Mouse (Mus musculus) forebrain, embryonic 16.5 days (tissue): ENCODE results near the gene Mettl15. TPM values are rescaled to one million over a fixed set of nuclear protein-coding genes. Genes with fewer than 3 reads are reported as not detected.
"Not testable (repeated sequence)": the region's sequence is repeated elsewhere in the genome, so short reads cannot be mapped to it uniquely, and the experiment has no call there.

Experiments
- ATAC-seq: fragments of 200-750 bp; cut with Nextera tagmentation; 2 replicates; pipeline ENCODE4 v1.8.0; 2017; ENCODE audit warnings: mild to moderate bottlenecking, moderate library complexity
- H3K27ac ChIP-seq: fragments of 300-500 bp; sonication (generic); 2 replicates; pipeline ENCODE4 v1.5.1; 2014; ENCODE audit warnings: low read length, control low read depth
- H3K27me3 ChIP-seq: fragments of 300-500 bp; sonication (generic); replicated peaks from 2 replicates; pipeline ENCODE4 v1.6.1; 2014; ENCODE audit warnings: low read length; ENCODE audit not compliant: control insufficient read depth, insufficient read depth
- H3K36me3 ChIP-seq: fragments of 300-500 bp; sonication (generic); 2 replicates; pipeline ENCODE4 v1.6.1; 2014; ENCODE audit not compliant: control insufficient read depth, insufficient read depth
- H3K4me1 ChIP-seq: fragments of 300-500 bp; sonication (generic); replicated peaks from 2 replicates; pipeline ENCODE4 v1.6.1; 2014; ENCODE audit warnings: low read length; ENCODE audit not compliant: control insufficient read depth, insufficient read depth
- H3K4me2 ChIP-seq: fragments of 300-500 bp; sonication (generic); 2 replicates; pipeline ENCODE4 v1.6.1; 2014; ENCODE audit warnings: mild to moderate bottlenecking, low read length, control low read depth
- H3K4me3 ChIP-seq: fragments of 300-500 bp; sonication (generic); replicated peaks from 2 replicates; pipeline ENCODE4 v1.5.1; 2014; ENCODE audit warnings: mild to moderate bottlenecking, low read length, control low read depth
- H3K9ac ChIP-seq: fragments of 300-500 bp; sonication (generic); replicated peaks from 2 replicates; pipeline ENCODE4 v1.6.1; 2014; ENCODE audit warnings: low read depth, low read length, control low read depth
- H3K9me3 ChIP-seq: fragments of 300-500 bp; sonication (generic); 2 replicates; pipeline ENCODE4 v1.6.1; 2016; ENCODE audit warnings: low read length; ENCODE audit not compliant: control insufficient read depth
- WGBS: fragments of 180-500 bp; shearing (Covaris S2); extraction: QIAGEN DNeasy Blood & Tissue Kit; methylation state at CpG from one replicate; pipeline ENCODE4 v1.1.7; 2014; 5-methylcytosine and 5-hydroxymethylcytosine counted together
- polyA plus RNA-seq: library from polyadenylated mRNA; unstranded; fragments of >200 nt; fragmentation: Nextera tagmentation; extraction: Ambion mirVana; gene quantifications from 2 replicates; pipeline ENCODE4 v1.2.1, GENCODE M21; 2015

Mettl15 gene
- polyA plus RNA-seq, 1 experiment from 2014 or later: 11.4 TPM

GRCm38 (mm10) chr2:109221470-109221869, 59.1 kb downstream of the Mettl15 start:
- Histone ChIP-seq H3K27ac (no peak overlapping the region), H3K9ac (no peak overlapping the region), H3K4me3 (no peak overlapping the region), H3K36me3 (no peaks in the 10 kb centered on the region), H3K4me1 (no peaks in the 10 kb centered on the region), H3K4me2 (no peak overlapping the region), H3K27me3 (no peaks in the 10 kb centered on the region), H3K9me3 (no peaks in the 10 kb centered on the region)
- WGBS: 94% methylated on average over 2 of the region's 2 CpGs
- no peak for ATAC-seq

GRCm38 (mm10) chr2:109216678-109217077, 63.9 kb downstream of the Mettl15 start:
- H3K9me3 ChIP-seq, H3K4me1 ChIP-seq, H3K27ac ChIP-seq, H3K4me2 ChIP-seq, H3K27me3 ChIP-seq, H3K4me3 ChIP-seq, H3K9ac ChIP-seq, ATAC-seq, H3K36me3 ChIP-seq: not testable (repeated sequence)
- WGBS: 92% methylated on average over 1 of the region's 2 CpGs

- 94% methylated on average over 1 of the region's 1 CpGs for WGBS
- not testable (repeated sequence) for ATAC-seq, H3K27me3 ChIP-seq, H3K9ac ChIP-seq, H3K9me3 ChIP-seq, H3K4me1 ChIP-seq, H3K4me3 ChIP-seq, H3K4me2 ChIP-seq, H3K27ac ChIP-seq, H3K36me3 ChIP-seq
Measured at GRCm38 (mm10) chr2:109210641-109211040, 69.9 kb downstream of the Mettl15 start.

DNA sequence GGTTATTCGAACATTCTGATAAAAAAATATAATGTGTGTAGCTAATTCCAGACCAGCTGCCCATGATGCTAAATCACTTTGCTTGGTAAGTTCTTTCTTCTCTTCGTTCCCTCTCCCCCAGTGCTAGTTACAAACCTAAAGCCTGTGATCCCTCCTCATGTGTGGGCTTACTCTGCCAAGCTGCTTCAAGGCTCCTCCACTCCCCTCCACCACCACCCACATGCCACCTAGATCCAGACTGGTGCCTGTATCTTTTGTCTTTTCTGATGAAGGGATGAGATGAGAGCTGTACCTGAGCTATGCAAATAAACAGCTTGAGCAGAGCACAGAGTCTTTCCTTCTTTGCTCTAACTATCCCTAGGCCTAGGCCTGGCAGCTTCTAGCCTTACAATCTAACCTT, 72.5 kb downstream of the Mettl15 start:
- WGBS: 85% methylated on average over 2 of the region's 2 CpGs
- Histone ChIP-seq H3K27me3 (no peaks in the 10 kb centered on the region), H3K9me3 (no peaks in the 10 kb centered on the region), H3K4me1 (no peaks in the 10 kb centered on the region), H3K27ac (no peak overlapping the region), H3K36me3 (no peaks in the 10 kb centered on the region), H3K4me2 (no peak overlapping the region), H3K4me3 (no peak overlapping the region), H3K9ac (no peak overlapping the region)
- ATAC-seq: no peak

DNA sequence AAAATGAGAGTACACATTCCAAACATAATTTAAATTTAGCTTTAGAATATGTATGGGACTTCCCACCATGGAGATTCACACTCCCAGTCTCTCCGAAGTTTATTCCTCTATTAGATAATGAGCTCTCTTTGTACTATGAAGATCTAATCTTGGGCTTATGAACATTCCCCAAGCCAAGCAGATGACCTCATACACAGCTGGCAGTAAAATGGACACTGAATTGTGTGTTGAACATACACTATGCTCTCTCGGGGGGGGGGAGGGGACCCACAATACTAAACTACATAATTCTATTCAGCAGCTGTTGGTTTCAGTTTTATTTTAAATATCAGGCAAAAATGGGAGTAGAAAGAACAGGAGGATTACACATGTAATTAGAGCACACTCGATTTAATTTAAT, 97.6 kb downstream of the Mettl15 start:
- Histone ChIP-seq H3K4me3 (no peak overlapping the region), H3K4me1 (no peaks in the 10 kb centered on the region), H3K27me3 (no peaks in the 10 kb centered on the region), H3K9me3 (no peaks in the 10 kb centered on the region), H3K36me3 (no peaks in the 10 kb centered on the region), H3K27ac (no peak overlapping the region), H3K4me2 (no peak overlapping the region), H3K9ac (no peak overlapping the region)
- no peak for ATAC-seq
- 63% methylated on average over 3 of the region's 3 CpGs for WGBS

DNA sequence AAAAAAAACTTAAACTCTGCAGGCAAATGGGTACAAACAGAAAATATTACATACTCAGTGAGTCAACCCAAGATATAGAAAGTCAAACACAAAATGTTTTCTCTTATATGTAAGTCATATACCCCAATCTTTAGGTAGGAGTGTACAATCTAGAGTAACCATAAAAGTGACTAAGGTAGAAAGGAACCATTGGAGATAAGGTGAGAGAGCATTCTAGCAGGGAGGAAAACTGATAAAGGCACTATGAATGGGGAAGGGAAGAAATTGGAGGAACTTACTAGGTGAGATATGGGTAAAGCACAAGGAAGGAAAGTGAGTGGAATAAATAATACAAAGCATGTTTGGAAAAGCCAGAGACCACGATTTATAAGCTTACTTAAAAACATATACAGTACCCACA, 122.0 kb downstream of the Mettl15 start:
- Histone ChIP-seq H3K4me2 (no peak overlapping the region), H3K27ac (no peak overlapping the region), H3K4me3 (no peak overlapping the region), H3K9ac (no peak overlapping the region), H3K27me3 (no peaks in the 10 kb centered on the region), H3K4me1 (no peaks in the 10 kb centered on the region), H3K36me3 (no peaks in the 10 kb centered on the region), H3K9me3 (no peaks in the 10 kb centered on the region)
- no peak for ATAC-seq
- 70% methylated on average over 1 of the region's 1 CpGs for WGBS

DNA sequence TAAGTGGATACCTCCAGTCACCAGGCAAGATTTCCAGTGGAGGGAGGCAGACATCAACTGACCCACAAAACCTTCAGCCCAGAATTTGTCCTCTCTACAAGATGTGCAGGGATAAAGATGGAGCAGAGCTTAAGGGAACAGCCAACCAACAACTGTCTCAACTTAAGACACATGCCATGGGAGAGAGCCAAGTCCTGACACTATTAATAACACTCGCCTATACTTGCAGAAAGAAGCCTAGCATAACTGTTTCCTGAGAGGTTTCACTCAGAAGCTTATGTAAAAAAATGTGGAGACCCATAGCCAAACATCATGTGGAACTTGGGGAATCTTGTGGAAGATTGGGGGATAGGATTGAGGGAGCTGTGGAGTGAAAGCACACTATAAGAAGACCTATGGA, 124.4 kb downstream of the Mettl15 start:
- H3K9me3 ChIP-seq: no peaks in the 10 kb centered on the region
- no peaks in the 10 kb centered on the region for H3K36me3 ChIP-seq
- H3K4me1 ChIP-seq: no peaks in the 10 kb centered on the region
- ATAC-seq: no peak
- H3K27me3 ChIP-seq: no peaks in the 10 kb centered on the region
- no peak overlapping the region for H3K4me2 ChIP-seq
- WGBS: 90% methylated on average over 1 of the region's 1 CpGs
- H3K4me3 ChIP-seq: no peak overlapping the region
- no peak overlapping the region for H3K27ac ChIP-seq
- H3K9ac ChIP-seq: no peak overlapping the region

DNA sequence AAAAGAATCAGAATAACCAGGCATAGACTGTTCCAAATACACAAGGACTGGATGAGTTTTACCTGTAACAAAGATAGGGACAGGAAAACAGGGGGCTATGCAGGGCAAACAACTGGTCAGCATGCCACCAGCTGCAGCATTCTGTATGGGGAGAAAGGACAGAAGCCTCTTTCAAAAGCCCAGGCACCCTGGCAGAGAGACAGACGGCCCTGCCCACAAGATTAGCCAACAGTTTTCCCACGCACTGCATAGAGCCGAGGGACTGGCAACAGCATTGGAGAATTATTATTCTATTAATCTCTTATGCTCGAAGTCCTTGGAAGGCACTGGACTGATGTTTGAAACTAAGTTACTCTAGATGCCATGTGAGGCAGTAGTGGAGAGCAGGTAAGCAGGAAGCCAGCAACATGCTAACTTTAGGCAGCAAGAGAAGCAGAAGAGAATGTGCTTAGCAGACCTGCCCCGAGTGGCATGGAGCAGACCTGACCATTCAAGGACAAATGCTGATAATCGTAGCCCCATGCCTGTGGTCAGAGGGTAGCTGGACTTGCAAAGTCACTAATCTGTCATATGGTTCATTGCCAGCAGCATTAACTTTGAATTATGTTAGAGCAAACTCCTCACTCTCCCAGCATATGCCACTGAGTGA, 127.0 kb downstream of the Mettl15 start:
- WGBS: 39% methylated on average over 6 of the region's 6 CpGs
- H3K4me1 ChIP-seq: no peaks in the 10 kb centered on the region
- no peak overlapping the region for H3K4me2 ChIP-seq
- H3K4me3 ChIP-seq: no peak overlapping the region
- H3K9me3 ChIP-seq: no peaks in the 10 kb centered on the region
- no peaks in the 10 kb centered on the region for H3K36me3 ChIP-seq
- no peak overlapping the region for H3K27ac ChIP-seq
- no peak overlapping the region for H3K9ac ChIP-seq
- peak; percentile 57; the same call in 1 of the 2 replicates for ATAC-seq
- H3K27me3 ChIP-seq: no peaks in the 10 kb centered on the region

- Histone ChIP-seq H3K4me1 (no peaks in the 10 kb centered on the region), H3K4me2 (no peak overlapping the region), H3K9me3 (no peaks in the 10 kb centered on the region), H3K27me3 (no peaks in the 10 kb centered on the region), H3K4me3 (no peak overlapping the region), H3K27ac (no peak overlapping the region), H3K36me3 (no peaks in the 10 kb centered on the region), H3K9ac (no peak overlapping the region)
- peak; percentile 94 for ATAC-seq
Measured at GRCm38 (mm10) chr2:109147292-109147691, 133.3 kb downstream of the Mettl15 start.

DNA sequence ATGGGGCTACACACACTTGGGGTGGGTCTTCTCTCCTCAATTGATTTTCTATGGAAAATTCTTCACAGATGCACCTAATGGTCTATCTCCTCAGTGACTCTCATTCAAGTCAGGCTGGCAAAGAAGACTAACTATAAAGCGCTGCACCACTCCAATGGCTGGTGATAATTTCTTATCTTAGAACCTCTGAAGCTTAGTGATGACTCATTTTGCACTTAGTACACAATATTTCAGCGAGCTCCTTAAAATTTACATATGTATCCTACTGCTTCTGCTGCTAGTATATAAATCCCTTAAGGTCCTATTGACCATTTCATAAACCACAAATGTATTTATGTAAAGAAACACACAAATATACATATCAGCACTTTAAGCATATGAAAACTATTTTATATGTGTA, 136.1 kb downstream of the Mettl15 start:
- Histone ChIP-seq H3K36me3 (no peaks in the 10 kb centered on the region), H3K4me1 (no peaks in the 10 kb centered on the region), H3K9ac (no peak overlapping the region), H3K9me3 (no peaks in the 10 kb centered on the region), H3K27ac (no peak overlapping the region), H3K27me3 (no peaks in the 10 kb centered on the region), H3K4me3 (no peak overlapping the region), H3K4me2 (no peak overlapping the region)
- ATAC-seq: no peak
- WGBS: 93% methylated on average over 2 of the region's 2 CpGs
